Mouse (Mus musculus) layer of hippocampus, adult 2 months (tissue): Measurements from ENCODE around the gene Mtch2. TPM values are rescaled to one million over a fixed set of nuclear protein-coding genes. Genes with fewer than 3 reads are reported as not detected.

Source experiments
- DNase-seq, 2 experiments: peaks; one replicate each; pipeline ENCODE4 v3.0.0; 2022; ENCODE audit warnings: low spot score in 2 of 2
- H3K27ac ChIP-seq: fragments of 200-600 bp; 2 replicates; pipeline ENCODE4 v1.8.1; 2022
- H3K4me3 ChIP-seq: fragments of 200-600 bp; 2 replicates; pipeline ENCODE4 v1.8.1; 2022; ENCODE audit warnings: mild to moderate bottlenecking
- CTCF ChIP-seq: fragments of 200-600 bp; conservative IDR thresholded peaks from 2 replicates; pipeline ENCODE4 v1.8.1; 2022; ENCODE audit warnings: antibody characterized with exemption, mild to moderate bottlenecking, moderate library complexity
- total RNA-seq, 2 experiments: library from RNA; stranded (reverse); gene quantifications; 2 replicates each; pipeline ENCODE4 v1.2.3; 2021

Gene Mtch2
- total RNA-seq, 2 experiments from 2014 or later = 114 to 129 TPM

DNA sequence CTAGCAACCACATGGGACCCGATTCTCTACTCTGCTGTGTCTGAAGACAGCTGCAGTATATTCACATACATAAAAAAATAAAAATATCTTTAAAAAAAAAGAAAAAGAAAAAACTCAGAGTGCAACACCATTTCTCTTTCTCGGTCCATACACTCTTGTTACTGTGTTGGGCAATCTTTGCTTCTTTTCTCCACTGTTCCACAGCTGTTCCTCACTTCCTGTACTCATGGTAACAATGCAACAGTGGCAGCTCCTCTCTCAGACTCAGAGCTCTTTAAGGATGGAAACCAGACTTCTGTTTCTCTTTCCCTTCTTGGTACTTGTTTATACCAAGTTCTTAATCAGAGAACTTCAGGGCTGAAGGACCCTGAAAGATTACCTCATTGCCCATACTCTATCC lies 56.4 kb downstream of the Mtch2 start:
- Histone ChIP-seq H3K27ac (peak overlapping the region; percentile 97), H3K4me3 (peak overlapping the region; percentile 78)
- TF ChIP-seq CTCF = no peak
- DNase-seq = no peak

DNA sequence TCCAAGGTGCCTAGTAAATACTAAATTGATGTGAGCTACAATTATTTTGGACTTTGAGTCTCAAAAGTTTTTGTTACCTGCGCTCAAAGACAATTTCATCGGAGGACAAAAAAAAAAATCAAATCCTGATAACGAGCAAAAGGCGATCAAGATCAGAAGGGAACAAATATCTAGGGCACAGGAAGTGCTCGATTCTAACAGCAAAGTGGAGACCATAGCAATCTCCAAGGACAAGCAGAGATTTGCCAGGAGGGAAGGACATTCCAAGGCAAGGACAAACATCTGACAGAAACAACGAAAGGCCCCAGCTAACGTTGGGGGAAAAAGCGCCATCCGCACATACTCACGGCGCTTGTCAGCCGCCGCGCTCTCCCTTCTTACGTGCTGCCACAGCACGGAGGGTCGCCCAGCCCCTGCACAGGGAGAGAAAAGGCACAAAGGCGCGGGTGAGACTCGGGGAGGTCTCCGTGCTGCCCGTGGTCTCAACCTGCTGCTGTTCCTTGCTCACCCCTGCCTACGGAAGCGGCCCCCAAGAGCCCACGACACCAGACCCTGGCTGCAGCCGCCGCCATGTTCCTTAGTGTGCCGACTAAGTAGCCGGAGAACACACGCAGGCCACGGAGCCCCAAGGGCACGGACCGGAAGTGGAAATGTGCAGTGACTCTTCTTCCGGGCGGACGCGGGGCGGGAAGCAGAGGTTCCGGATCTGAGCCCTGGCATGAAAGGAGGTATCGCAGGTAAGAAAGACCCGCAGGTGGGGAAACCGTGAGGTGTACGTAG lies 57.3 kb downstream of the Mtch2 start, which contains the start of the genes Kbtbd4 and Ndufs3:
Kbtbd4 (plus strand) TSS at position 665 of the 780 bp plus-strand sequence.
Ndufs3 (minus strand) TSS at position 752 of the 780 bp plus-strand sequence.
- peak within 1 kb of the TSS; percentile 97 for H3K27ac ChIP-seq
- peak within 1 kb of the TSS; percentile 78 for H3K4me3 ChIP-seq
- DNase-seq = peak; percentile 84 to 87
- TF ChIP-seq CTCF = no peak

GRCm38 (mm10) chr2:90904856-90905224 lies 57.9 kb downstream of the Mtch2 start:
- Histone ChIP-seq H3K27ac (peak overlapping the region; percentile 97), H3K4me3 (peak overlapping the region; percentile 78)
- DNase-seq = no peak
- TF ChIP-seq CTCF = no peak

DNA sequence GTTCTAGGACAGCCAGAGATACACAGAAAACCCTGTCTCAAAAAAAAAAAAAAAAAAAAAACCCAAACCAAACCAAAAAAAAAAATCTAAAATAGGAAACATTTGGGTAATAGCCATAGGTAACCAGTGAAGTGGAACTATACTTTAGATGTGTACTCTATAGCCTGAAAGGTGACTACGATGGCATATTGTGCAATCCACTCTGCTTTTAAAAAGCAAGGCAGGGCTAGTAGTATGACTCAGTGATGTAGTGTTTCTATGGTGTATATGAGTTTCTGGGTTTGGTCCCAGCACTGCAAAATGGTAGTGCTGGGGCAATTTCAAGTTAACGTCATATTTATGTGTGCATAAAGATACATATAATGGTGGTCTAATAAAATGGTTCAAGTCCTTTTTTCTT lies 59.8 kb downstream of the Mtch2 start:
- no peak overlapping the region for H3K27ac ChIP-seq
- DNase-seq = no peak
- no peak overlapping the region for H3K4me3 ChIP-seq
- TF ChIP-seq CTCF = no peak

GRCm38 (mm10) chr2:90910861-90911260 lies 63.9 kb downstream of the Mtch2 start:
- no peak for TF ChIP-seq CTCF
- no peak overlapping the region for H3K4me3 ChIP-seq
- DNase-seq = no peak
- H3K27ac ChIP-seq = 0 out of 2 replicates have a peak overlapping the region, but pooled peaks have one; percentile 7

DNA sequence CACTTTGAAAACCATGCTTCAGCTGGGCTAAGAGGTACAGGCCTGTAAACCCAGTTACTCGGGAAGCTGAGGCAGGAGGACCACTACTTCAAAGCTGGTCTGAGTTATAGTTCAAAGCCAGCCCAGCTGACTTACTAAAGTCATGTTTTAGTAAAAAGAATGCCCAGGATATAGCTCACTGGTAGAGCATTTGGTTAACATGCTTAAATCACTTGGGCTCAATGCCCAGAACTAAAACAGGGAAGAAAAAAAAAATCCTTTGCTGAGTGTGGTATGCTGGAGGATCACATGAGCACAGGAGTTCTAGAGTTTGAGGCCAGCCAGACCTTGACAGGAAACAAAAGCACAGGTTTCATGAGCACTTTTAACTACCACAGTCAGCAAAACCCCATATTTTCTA lies 64.7 kb downstream of the Mtch2 start:
- Histone ChIP-seq H3K27ac (no peak overlapping the region), H3K4me3 (no peak overlapping the region)
- TF ChIP-seq CTCF = no peak
- DNase-seq = no peak

- no peak for TF ChIP-seq CTCF
- H3K27ac ChIP-seq = peak overlapping the region; percentile 1; the same call in 1 of the 2 replicates
- no peak overlapping the region for H3K4me3 ChIP-seq
- no peak for DNase-seq
Measured at GRCm38 (mm10) chr2:90913671-90914070, 66.7 kb downstream of the Mtch2 start.

DNA sequence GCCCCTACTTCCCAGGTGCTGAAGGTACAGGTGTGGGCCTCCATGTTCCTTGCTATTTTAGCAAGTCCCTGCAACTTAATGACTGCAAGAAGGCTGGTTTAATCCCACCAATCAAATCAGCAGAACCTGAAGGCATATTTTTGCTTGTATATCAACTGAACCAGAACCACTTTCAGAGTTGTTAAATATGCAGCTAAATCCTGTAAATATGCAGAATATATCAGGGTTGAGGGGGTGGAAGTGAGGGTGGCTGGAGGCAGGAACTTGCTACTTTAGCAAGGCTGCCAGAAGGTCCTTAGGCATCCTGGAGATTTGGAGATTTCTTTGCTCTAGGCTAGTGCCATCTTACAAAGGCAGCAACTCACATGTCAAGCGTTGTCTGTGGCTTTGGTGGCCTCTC lies 68.6 kb downstream of the Mtch2 start:
- no peak overlapping the region; the same call in 1 of the 2 replicates for H3K4me3 ChIP-seq
- no peak for TF ChIP-seq CTCF
- H3K27ac ChIP-seq = peak overlapping the region; percentile 99
- no peak for DNase-seq

Other genes starting within 250 kb of the Mtch2 start
- 10 to 100 TPM; 17.0 to 20.8 TPM for gene Nup160, start 169.9 kb upstream of the Mtch2 start, total RNA-seq
- 10 to 100 TPM; 58.3 to 73.3 TPM for gene Fnbp4, start 101.8 kb upstream of the Mtch2 start, total RNA-seq
- gene Agbl2, start 64.4 kb upstream of the Mtch2 start, total RNA-seq = 1 to 10 TPM; 1.0 to 1.3 TPM
- gene C1qtnf4, start 38.7 kb downstream of the Mtch2 start, total RNA-seq = 100 to 1,000 TPM; 184 to 200 TPM
- 10 to 100 TPM; 38.1 to 39.5 TPM for gene Kbtbd4, start 57.6 kb downstream of the Mtch2 start, total RNA-seq
- gene Ndufs3, start 57.7 kb downstream of the Mtch2 start, total RNA-seq = 100 to 1,000 TPM; 224 to 255 TPM
- 100 to 1,000 TPM; 145 to 147 TPM for gene Celf1, start 93.2 kb downstream of the Mtch2 start, total RNA-seq
- under 1 TPM in 1 of 2 experiments, not detected in 1; 0.31 TPM for gene Rapsn, start 188.5 kb downstream of the Mtch2 start, total RNA-seq
- 100 to 1,000 TPM; 203 to 215 TPM for gene Psmc3, start 206.9 kb downstream of the Mtch2 start, total RNA-seq
- gene Slc39a13, start 223.3 kb downstream of the Mtch2 start, total RNA-seq = 10 to 100 TPM; 33.7 to 37.3 TPM
- 1 to 10 TPM; 2.4 to 5.4 TPM for gene Spi1, start 235.2 kb downstream of the Mtch2 start, total RNA-seq